Mouse (Mus musculus): ENCODE results near the gene Sh3tc1.

DNA sequence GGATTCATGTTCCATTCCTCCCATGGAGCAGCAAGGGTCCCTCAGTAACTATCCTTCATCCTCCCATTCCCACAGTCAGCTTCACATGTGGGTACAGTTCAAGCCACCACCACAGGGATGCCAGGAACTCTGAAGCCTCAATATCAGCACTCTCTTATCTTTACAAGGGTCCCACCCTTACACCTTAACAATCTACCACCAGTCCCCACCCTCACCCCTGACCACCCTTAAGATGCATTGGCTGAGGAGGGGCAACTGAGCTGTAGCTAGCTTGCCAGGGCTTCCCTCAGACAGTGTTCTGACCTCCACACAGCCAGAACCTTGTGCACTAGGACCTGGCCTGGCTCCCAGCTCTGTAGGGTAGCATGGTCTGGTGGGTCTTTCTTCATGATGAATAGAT is 20.4 kb downstream of the Sh3tc1 start:
- TF ChIP-seq CTCF (IDR thresholded peaks at IDR 0.05; ENCODE audit: low read depth) (no peak), EP300 (IDR thresholded peaks at IDR 0.05; ENCODE audit: low read depth) (no peak)

Measured in heart, postnatal 0 days (tissue).